Mouse (Mus musculus) effector memory CD4-positive, alpha-beta T cell, adult 7 months (primary cell): ENCODE measurements around the gene Txnrd3. TPM values are rescaled to one million over a fixed set of nuclear protein-coding genes. Genes with fewer than 3 reads are reported as not detected.

ENCODE experiments used
- polyA plus RNA-seq: library from polyadenylated mRNA; unstranded; fragments of 100-300 nt; shearing (Covaris generic); gene quantifications from one replicate; pipeline ENCODE4 v1.2.1, GENCODE M21; 2017

Gene Txnrd3
- polyA plus RNA-seq = 2.4 TPM

GRCm38 (mm10) chr6:89643798-89644270 lies at the start of gene Txnrd3:
Txnrd3 (plus strand) TSS chr6:89643988.

DNA sequence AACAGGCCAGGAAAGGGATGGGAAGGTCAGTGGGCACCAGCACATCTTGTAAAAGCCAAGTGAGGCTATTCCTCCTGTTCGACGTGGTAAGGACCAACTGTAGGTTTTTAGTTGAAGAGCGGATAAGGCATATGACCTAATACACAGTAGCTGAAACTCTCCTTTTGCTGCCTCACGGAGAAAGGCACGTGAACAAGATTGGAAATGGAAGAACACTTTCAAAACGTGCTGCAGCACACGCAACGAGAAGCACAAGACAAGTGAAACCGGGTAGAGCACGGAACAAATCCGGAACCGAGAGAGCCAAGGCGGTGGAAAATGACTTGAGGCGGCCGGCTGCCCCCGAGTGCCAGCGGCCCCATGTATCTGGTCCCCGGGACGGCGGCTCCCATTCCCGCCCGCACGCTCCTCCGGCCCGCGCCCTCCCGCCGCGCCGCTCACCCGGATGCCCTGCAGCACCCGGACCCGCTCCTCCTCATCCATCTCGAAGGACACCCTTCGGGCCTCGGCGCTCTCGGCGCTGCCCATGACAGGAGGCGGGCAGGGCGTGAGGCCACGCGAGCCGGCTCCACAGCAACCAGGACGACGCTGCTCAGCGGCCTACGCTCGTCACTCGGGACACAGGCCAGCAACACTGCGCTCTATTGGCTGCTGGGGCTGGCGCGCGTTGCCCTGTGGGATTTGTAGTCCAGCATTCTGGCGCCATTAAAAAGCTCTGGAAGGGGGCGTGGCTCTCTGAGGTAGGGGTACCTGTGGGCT lies 48.6 kb upstream of the Txnrd3 start, which contains the start of gene Chchd6:
Gene Chchd6, minus strand, starts transcription at position 635 of the 759 bp plus-strand sequence.

GRCm38 (mm10) chr6:89707240-89707639 lies 63.5 kb downstream of the Txnrd3 start, which contains the start of gene Vmn1r40:
Vmn1r40 (plus strand) TSS chr6:89707540.

Other genes starting within 250 kb of the Txnrd3 start
- gene Chchd6, start 48.3 kb upstream of the Txnrd3 start, polyA plus RNA-seq = 4.9 TPM
- gene Vmn1r40, start 63.6 kb downstream of the Txnrd3 start, polyA plus RNA-seq = not detected
- not detected for gene Vmn1r41, start 96.8 kb downstream of the Txnrd3 start, polyA plus RNA-seq
- not detected for gene Vmn1r42, start 232.4 kb downstream of the Txnrd3 start, polyA plus RNA-seq
- not detected for gene Vmn1r43, start 232.4 kb downstream of the Txnrd3 start, polyA plus RNA-seq
- not detected for gene Vmn1r44, start 239.7 kb downstream of the Txnrd3 start, polyA plus RNA-seq